Mouse (Mus musculus) embryonic fibroblast, embryonic 13.5 days (primary cell): Measurements from ENCODE around the gene Capzb.

Experiments used
- CTCF ChIP-seq: IDR thresholded peaks from 2 replicates; pipeline ENCODE4 v1.5.1; 2011; ENCODE audit warnings: mild to moderate bottlenecking, control low read depth, low read length, moderate library complexity, borderline replicate concordance; ENCODE audit not compliant: insufficient read depth
- POLR2A ChIP-seq: IDR thresholded peaks from 2 replicates; pipeline ENCODE4 v1.6.1; 2011; ENCODE audit warnings: low read depth, mild to moderate bottlenecking, control low read depth, low read length, moderate library complexity

DNA sequence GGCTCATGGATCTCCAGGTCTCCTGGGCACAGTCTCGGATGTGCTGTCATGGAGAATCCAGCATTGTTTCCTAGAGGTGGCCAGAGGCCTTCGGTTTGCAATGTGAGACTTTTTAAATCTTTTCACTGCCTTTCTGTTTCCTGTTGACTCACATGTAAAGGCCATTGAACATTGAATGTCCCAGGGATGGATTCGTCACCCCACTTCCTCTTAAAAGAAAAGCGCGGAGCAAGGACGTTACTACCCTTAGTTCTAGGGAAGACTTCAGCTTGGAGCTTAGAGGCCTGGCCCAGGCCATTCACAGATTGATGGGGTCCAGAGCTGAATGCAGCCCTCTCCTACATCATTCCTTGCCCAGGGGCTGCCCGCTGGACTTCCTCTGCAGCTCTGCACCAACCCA, 35.2 kb downstream of the Capzb start:
- TF ChIP-seq CTCF (no peak), POLR2A (no peak)
